Mouse (Mus musculus): ENCODE results near the gene Grin2c. TPM values are rescaled to one million over a fixed set of nuclear protein-coding genes. Genes with fewer than 3 reads are reported as not detected.
A peak's percentile ranks its signal among the peaks of the same experiment; 100 is the strongest.

Gene Grin2c
- polyA plus RNA-seq, 1 experiment: 0.04 TPM

DNA sequence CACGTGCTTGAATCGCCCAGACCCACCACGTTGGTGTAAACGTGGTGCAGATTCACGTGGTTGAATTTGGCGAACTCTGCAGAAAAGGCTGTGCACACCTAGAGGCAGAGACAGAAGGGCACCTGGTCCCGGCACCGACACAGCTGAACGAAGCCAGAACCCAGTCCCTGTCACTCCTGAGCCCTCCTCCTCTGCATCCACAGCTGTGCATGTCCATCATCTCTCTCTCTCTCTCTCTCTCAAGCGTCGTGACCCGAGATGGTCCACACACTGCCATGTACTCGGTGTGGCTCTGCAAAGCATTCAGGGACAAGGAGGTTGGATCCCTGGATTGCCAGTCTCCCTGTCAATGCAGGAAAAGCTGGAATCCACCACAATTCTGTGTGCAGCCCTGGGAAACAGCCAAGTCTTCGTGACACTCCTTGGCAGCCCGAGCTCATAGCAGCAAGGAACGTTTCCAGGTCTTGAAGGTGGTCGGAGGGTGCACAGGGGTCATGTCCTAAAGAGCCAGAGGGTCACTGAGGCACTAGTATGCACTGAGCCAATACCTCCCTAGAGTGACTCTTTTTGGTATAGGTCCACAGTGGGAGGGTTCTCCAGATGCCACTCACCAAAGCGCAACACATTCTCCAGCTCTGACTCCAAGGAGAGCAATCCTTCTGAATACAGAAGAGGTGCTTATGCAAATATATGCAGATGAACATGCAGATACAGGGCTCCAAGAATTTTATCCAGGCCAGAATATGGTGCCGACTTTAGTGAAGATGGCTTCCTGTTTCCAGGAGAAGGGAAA is 19.4 kb upstream of the Grin2c start:
- 74% methylated on average over 19 of the region's 19 CpGs for WGBS

DNA sequence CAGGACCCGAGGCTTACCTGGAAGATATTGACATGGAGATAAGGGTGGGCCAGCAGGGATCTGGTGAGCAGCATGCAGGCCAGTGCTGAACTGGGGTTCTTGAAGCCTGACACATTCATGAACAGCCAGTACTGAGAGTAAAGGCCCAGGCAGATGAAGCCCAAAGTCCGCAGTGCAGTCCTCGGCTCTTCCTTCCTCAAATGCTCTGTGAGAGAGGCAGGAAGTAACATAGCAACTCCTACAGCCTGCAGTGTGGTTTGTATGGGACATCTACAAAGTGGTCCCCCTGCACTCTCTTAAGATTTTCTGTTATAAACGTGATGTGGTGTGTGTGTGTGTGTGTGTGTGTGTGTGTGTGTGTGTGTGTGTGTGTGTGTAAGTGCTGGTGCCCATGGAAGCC is 18.2 kb upstream of the Grin2c start:
- 39% methylated on average over 4 of the region's 4 CpGs for WGBS

More for the DNA sequence above, 19.4 kb upstream of the Grin2c start:
- no peak for DNase-seq (ENCODE audit: low read depth, low spot score)

DNA sequence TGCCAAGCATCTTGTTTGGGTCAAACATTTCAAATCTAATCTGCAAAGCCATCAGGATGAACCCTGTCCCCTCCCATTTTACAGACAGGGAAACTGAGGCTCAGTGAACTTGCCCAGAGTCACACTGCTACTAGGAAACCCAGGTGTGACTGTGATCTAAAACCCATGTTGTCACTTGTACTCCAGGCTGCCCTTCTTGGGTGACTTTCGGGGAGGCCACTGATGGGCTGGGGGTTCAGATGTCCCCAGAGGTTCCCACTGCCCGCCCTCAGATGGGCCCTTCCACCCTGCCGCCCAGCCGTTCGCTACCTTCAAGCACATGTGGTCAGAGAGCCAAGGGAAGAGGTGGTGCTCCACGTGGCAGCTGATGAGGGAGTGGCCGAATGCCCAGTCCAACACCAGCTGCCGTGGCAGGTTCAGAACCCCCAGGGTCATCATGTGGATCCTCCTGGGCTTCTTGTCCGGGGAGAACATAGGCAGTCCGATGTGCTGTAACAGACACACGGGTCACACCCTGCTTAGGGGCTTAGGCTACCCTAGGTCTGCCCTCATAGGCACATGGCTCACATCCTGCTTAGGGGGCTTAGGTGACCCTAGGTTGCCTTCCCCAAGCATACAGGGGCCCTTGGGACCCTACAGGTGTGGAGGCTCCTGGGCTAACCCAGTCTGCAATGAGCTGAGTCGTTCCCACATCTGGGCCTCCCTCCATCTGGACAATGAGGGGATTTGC is 17.0 kb upstream of the Grin2c start:
- no peak for DNase-seq (ENCODE audit: low read depth, low spot score)
- 83% methylated on average over 12 of the region's 12 CpGs for WGBS

More for the DNA sequence above, 18.2 kb upstream of the Grin2c start:
- no peak for DNase-seq (ENCODE audit: low read depth, low spot score)

DNA sequence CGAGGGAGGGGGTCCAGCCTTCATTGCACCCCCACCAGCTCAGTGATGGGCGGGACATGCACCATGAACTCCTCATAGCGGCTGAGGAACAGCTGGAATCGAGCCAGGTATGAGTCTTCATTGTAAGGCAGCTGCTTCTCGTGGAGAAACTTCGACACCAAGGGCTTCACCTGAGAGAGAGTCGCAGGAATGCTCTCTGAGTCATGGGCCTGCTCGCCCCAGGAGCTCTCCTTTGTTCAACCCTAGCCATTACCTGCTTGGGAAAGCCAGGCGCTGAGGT is 16.4 kb upstream of the Grin2c start:
- no peak for DNase-seq (ENCODE audit: low read depth, low spot score)
- 63% methylated on average over 9 of the region's 9 CpGs for WGBS

DNA sequence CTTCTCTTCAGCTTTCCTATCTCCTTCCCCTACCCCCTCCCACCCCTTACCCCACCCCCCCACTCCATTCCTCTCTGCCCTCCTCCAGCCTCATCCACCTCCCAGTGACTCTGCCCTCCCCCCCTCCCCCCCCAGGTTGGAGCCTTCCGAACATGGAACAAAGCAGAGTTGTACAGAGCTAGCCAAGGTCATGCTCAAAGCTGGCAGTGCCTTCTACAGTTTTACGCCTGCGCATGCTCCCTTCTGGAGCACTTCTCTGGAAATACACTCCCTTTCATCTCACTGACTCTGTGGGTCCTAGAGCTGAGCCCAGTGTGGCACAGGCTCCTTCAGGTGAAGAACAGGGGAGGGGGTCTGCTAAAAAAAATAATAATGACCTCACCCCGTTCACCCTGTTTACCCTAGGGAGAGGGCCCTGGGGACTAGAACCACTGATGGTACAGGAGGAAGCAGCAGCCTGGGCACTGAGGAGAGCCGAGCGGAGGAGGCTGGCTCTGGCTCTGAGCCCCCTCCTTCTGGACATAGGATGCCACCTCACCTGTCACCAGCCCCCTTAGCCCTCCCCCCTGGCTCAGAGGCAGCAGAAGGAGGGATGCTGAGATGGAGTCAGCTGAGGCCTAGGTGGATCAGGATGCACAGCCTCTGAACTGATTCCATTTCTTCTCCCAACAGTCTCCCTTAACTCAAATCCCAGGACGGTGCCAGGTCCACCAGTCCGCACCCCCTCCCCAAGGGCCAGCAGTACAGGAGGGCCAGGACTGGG is 15.9 kb upstream of the Grin2c start:
- 85% methylated on average over 8 of the region's 8 CpGs for WGBS
- no peak for DNase-seq (ENCODE audit: low read depth, low spot score)

DNA sequence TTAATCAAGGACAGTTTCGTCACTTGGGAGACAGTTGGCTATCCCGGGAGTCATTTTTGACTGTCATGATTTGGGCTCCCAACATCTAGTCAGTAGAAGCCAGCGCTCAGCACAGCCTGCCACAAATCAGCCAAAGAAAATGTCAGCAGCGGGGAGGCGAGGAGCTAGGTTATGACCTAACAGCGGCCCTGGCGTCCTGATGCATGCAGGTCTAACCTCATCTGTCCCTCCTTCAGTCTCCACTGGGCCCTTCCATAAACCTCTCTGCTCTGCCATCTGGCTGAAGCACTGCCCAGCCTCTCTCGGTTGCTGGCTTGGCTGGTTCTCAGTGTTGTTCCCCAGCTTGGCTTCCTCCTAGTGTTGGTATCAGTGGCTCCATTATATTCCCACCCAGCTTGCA is 15.3 kb upstream of the Grin2c start:
- no peak for DNase-seq (ENCODE audit: low read depth, low spot score)
- 74% methylated on average over 8 of the region's 8 CpGs for WGBS

DNA sequence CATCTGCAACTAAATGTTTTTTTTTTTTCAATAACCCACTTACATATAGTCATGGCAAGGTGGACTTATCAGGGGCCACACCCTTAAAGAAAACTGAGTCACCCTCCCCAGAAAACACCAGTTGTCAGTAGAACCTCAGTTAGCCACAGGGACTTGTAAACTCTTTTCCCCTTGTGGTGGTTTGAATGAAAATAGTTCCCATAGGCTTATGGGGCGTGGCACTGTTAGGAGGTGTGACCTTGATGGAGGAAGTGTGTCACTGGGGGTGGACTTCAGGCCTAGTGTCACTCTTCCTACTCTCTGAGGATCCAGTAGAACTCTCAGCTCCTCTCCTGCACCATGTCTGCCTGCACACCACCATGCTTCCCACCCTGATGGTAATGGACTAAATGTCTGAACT is 12.7 kb upstream of the Grin2c start:
- no peak for DNase-seq (ENCODE audit: low read depth, low spot score)
- 63% methylated on average over 1 of the region's 1 CpGs for WGBS

DNA sequence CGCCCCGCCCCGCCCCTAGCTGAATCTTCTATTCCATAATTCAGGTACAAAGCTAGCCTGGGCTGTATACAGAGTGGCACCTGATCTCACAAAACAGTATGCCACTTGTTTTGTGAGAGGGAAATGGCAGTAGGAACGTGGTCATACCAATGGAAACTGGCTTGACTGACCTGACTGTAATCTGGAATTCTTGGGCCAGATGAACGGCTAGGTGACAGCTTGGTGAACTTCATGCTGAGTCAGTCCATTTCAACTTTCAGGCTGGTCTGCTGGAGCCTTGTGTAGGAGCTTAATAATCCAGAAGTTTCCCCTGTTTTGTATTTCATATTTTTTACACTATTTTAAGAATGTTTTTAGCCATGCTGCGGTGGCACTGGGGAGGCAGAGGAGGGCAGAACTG is 11.1 kb upstream of the Grin2c start:
- no peak for DNase-seq (ENCODE audit: low read depth, low spot score)
- 57% methylated on average over 6 of the region's 6 CpGs for WGBS

DNA sequence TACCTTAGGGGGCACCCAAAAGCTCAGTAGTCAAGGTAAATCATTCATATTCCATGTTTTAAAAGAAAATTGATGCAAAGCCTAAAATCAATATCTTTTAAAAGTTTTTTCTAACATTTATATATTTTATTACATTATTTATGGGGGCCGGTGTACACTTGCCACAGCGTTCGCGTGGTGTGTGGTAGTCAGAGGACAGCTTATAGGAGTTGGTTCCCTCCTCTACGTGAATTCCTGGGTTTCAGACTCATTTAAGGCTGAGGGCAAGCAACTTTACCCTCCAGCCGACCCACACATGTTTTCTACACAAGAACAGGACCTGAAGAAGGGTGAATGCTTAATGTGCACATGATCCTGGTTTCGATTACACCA is 10.5 kb upstream of the Grin2c start:
- DNase-seq (ENCODE audit: low read depth, low spot score): no peak
- 10% methylated on average over 7 of the region's 7 CpGs for WGBS

DNA sequence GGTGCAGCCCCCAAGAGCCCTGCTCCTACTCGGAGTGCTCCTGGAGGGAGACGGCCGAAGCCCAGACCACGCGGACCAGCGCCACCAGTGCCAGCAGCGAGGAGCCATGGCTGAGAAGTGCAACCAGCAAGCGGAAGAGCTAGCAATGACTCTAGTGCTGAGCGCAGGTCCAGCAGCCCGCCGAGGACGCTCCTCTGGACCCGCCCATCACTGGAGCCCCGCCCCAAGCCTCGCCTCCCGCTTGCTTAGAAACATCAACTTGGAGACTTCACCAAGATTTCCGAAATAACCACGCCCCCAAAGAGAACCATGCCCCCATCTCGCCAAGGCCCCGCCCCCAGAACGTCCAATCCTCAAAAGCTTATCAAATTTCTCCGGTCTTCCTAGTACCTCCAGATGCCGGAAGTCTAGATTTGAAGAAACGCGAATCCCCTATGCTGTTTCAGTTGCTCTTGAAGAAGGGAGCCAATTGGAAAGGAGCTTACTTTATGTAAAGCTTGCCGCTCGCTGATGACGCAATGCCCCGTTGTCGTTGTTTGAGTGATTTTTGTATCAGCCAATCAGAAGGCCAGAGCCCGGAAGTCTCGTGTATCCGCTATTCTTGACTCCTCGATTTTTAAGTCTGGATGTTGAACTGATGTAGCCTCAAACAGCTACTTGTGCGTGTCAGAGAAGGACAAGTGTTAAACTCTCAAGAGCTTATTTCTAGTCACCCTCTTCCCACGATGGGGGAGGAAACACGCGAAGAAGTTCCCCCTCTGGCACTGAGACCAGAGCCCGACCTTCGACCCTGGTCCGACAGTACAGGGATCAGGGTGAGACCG is 9.9 kb upstream of the Grin2c start, which contains the start of gene Fdxr:
Gene Fdxr, minus strand, starts transcription at position 271 of the 824 bp plus-strand sequence.
- DNase-seq (ENCODE audit: low read depth, low spot score): peak; percentile 100
- under 1% methylated on average over 42 of the region's 42 CpGs for WGBS

DNA sequence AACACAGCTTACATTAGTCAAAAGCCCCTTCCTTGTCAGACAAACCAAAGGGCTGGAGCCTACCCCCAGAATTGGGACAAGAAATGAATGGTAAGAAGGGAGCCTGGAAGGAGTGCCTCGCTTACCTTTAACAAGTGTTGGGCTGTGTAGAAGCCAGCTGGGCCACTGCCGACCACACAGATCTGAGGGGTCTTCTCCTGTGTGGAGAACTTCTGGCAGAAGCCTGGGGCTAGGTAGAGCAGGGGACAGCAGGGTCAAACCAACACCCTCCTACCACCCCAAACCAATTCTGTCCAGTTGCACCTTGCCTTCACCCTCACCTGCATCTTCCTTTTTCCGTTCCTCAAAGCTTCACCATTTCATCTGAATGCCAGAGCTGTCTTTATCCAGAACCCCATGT is 8.9 kb upstream of the Grin2c start:
- 75% methylated on average over 3 of the region's 3 CpGs for WGBS
- DNase-seq (ENCODE audit: low read depth, low spot score): no peak

DNA sequence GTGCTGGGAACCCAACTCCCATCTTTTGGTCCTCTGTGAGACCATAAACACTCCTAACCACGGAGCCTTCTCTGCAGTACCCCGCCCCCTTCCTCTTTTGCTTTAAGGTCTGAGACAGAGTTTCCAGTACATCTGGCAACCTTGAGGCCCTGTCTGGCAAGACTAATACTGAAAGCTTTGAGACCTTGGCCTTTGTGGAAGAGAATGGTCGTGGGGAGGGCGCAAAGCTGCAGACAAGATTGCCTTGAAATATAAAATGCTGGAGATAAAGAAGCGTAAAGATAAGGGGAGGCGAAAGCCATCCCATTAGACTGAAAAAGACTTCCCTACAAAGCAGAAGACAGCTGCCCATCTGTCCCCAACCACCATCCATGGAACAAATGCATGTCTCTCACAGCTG is 8.5 kb upstream of the Grin2c start:
- WGBS: 77% methylated on average over 6 of the region's 6 CpGs
- no peak for DNase-seq (ENCODE audit: low read depth, low spot score)

DNA sequence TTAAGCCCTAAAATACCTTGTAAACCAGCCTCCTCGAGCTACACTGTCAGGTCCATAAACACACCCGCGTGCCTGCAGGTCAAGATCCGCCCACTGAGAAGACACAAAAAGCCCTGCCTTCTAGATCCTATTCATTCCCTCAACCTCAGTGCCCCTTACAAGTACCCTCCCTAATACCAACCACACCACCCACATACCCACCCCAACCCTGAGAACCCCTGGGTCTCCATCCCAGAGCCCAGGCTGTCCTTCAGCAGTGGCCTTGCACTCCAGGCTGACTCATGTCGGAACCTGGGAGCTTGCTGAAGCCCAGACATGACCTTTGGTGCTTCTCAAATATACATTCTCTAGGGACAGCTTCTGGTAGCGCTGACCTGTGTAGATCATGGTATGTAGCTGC is 7.7 kb upstream of the Grin2c start:
- DNase-seq (ENCODE audit: low read depth, low spot score): no peak
- 63% methylated on average over 6 of the region's 6 CpGs for WGBS

DNA sequence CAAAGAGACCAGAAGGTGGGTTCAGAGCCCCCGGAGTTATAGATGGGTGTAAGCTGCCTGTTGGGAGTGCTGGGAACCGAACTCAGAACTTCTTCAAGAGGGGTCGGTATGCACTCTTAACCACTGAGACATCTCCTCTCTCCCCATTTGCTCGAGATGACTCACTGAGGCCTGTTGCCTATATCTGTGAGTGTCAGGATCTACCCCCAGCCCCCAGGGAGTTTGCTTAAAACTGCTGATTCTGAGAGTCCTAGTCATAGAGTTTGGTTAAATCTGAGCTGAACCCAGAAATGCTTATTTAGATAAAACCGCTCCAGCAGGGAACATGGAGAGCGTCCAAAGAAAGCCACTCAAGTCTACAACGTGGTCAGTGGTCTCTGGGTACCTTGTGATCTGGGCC is 7.1 kb upstream of the Grin2c start:
- 83% methylated on average over 7 of the region's 7 CpGs for WGBS
- DNase-seq (ENCODE audit: low read depth, low spot score): no peak

DNA sequence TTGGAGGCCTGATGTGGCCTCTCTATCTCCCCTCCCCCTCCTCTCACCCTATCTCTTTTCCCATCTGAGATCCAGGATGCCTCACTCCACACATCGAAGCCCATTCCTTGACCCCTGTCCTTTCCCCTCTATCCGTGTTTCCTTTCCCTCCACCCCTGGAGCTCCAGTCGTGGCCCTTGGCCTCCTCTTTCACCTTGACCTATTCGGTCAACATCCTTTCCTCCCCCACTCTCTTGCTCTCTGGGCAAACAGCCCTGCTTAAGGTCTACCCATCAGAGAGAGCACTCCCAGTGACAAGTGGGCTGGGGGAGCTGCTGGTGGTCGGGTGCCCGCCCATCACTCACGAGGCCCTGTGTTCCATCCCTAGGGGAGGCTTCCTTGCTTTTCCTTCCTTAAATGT is 6.7 kb upstream of the Grin2c start:
- WGBS: 67% methylated on average over 7 of the region's 7 CpGs
- DNase-seq (ENCODE audit: low read depth, low spot score): no peak

DNA sequence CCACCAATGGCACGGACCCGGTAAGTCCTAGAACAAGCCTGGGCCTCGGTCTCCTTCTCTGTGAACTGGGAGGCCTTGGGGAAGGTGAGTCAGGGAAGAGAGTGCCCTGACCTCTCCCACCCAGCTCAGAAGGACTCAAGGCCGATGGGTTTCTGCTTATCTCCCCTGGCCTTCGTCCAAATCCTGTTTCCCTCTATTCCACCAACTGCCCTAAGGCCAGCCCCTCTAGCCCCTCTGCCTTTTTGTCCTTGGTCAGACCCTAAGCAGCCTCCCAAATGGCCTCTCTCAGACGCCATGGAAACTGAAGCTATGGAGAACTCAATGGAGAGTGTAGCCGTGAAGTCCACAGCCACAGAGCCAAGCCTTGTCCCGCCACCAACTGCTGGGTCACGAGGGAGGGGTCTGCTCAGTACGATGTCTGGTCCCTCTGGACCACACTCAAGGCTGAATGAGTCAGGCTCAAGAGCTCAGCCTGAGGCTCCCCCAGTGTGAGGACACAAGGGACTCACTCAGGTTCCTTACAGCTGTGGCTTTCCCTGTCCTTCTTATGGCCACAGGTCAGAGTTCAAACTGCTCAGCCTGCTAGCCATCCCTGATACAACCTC is 6.0 kb upstream of the Grin2c start:
- WGBS: 74% methylated on average over 10 of the region's 10 CpGs
- no peak for DNase-seq (ENCODE audit: low read depth, low spot score)

DNA sequence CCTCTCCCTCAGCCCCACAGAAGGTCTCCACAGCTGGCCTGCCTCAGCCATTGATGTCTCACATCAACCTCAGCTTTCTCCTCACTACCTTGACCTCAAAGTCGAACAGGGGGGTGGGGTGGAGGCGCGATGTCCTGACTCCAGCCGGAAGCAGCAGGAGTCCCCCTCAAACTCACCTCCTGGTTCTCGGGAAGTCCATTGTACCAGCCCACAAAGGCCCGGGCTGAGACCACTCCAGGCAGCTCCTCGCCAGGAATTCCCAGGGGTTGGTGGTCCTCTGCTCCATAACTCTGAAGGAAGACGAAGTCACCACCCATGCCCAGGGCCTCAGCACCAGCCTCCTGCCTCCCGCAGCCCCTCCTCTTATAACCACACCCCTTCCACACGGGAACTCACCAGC is 4.4 kb upstream of the Grin2c start:
- no peak for DNase-seq (ENCODE audit: low read depth, low spot score)
- WGBS: 81% methylated on average over 10 of the region's 10 CpGs

DNA sequence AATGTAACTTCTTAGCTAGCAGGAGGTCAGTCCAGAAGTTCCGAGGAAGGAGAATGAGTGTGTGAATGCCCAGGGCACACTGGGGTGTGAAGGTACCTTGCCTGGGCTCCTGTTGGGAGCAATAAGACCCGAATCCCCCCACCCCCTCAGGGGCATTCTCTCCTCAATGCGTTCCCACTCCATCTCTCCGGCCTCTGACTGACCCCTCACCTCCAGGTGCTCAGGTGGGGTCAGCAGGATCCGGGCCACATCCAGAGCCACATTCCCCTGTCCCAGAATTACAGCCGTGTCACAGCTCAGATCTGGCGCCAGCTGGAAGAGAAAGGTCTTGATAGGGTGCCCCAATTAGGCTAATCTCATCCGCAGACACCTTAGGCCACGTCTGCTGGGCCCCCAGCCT is 4.0 kb upstream of the Grin2c start:
- 83% methylated on average over 9 of the region's 9 CpGs for WGBS
- no peak for DNase-seq (ENCODE audit: low read depth, low spot score)

DNA sequence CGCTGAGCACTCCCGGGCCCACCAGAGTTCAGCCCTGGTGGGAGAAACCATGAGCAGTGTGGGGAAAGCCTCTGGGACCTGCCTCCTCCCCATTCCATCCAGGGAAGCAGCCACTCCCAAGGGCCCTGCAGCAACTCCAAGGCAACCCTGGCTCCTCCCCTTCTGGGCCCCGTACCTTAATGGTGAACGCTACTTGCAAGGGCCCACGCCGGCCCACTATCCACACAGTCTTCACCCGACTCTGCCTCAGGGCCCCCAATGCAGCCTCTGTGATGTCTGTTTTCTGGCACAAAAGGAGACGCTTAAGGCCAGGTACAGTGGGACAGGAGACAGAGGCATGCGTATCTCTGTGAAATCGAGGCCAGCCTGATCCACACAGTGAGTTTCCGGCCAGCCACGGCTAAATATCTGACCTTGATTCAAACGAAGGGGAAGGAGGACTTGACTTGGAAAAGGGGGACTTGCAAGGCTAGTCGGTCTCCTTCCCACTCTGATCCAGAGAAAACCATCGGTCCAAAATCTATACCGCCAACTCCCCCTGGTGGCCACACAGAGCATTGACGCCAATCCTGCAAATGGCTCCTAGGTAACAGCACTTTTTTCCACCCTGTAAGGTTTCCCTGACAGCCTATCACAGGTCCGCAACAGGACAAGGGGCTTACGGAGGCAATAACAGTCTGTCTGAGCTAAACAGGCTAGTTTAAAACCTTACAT is 3.3 kb upstream of the Grin2c start:
- 35% methylated on average over 19 of the region's 19 CpGs for WGBS
- peak; percentile 32 for DNase-seq (ENCODE audit: low read depth, low spot score)
